Mouse (Mus musculus): ENCODE measurements around the gene Ccnd2. TPM values are rescaled to one million over a fixed set of nuclear protein-coding genes. Genes with fewer than 3 reads are reported as not detected.

Ccnd2 gene
- total RNA-seq, 2 experiments from 2014 or later = 144 to 150 TPM

DNA sequence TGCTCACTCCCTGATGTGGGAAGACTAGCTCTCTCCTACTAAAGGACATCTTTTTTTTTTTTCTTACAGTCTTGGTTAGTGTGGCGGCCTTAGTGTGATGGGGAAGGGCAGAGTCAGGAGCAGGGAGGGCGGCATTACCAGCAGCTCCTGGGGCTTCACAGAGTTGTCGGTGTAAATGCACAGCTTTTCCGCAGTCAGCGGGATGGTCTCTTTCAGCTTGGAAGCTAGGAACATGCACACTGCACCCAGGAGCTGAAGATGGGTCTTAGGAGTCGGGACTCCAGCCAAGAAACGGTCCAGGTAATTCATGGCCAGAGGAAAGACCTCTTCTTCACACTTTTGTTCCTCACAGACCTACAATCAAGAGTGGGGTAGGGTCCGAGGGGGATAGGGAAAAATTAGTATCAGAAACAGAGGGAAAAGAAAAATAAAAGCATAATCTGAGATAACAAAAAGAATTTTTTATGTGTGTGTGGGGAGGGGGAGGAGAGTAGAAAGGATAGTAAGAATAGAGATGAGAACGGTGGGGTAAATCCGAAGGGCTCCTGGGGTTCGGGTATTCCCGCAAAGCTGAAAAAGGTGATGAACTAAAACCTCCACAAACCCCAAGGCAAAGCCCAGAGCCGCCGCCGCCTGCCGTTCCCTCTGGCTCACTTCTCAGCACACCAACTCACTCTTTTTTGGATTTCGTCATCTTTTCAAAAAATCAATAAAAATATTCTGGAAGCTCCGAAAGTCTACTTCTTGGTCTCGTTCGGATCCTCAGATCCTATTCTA is 3.3 kb downstream of the Ccnd2 start:
- DNase-seq = no peak

DNA sequence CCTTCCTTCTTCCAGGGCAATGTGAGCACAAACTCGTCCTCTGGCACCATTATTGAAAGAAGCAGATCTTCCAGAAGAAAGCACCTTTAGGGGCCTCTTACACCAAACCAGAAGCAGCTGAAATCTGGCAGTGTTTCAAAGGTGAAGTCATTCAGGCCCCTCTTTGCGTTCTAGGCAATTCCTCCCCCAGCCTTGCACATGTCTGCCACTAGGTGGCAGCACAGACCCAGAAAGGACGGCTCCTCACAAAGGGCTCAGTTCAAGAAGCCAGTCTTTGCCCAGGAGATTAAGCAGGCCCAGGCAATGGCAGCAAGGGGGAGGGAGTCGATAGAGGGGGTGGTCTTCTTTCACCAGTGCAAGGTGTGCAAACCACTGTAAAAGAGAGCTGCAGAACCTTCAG is 4.3 kb downstream of the Ccnd2 start:
- DNase-seq = peak; percentile 79 to 84

DNA sequence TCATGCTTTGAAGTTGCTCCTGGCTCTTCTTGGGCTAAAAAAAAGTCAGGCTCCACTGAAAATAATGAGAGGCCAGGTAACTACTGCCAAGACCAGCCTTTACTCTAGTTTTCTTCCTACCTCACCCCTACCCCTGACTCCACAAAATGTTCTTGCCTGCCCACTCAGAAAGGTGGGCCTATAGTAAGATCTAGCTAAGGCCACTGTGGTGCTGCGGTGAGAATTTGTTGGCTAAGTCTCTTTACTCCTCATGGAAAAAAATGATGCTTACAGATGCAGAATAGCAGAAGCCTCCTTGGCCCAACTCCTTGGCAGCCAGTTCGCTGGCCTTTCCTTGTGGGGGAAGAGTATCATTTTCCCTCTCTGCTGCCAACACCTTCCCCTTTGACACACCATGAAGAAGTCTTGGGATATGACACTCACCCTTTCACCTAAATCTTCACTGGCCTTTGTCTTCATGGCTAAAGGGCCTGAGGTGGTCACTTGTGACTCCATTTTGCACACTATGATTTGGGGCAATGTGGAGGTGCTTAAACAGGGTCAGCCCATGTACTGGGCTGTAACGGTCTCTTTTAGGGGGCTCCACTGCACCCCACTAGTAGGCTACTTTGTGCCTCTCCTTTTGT is 5.6 kb downstream of the Ccnd2 start:
- no peak for DNase-seq

DNA sequence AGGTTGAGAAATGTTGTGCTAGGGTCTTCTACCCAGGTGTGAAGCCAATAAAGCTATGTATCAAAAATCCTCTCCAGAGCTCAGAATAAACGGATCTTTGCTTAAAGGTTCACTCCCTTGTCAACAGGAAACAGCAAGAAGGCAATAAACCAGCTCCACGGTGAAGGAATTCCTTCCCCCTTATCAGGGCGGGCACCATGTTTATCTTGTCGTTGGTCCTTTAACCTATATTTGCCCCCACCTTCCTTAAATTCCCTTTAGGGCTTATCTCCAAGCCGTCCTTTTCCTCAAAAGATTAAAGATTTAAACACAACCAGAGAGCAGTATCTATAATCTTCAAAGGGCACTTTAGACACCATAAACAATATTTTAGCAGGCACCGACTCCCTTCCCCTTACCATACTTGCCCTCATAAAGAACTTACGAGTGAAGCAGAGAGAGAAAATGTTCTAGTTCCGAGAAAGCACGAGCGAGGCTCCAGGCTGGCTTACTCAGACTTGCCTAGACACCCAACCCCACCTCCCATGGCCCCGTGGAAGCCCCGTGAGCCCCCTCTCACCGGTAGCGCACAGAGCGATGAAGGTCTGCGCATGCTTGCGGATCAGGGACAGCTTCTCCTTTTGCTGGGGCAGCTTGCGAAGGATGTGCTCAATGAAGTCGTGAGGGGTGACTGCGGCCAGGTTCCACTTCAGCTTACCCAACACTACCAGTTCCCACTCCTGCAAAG is 6.4 kb downstream of the Ccnd2 start:
- no peak for DNase-seq

GRCm38 (mm10) chr6:127143576-127144288 is 8.3 kb downstream of the Ccnd2 start:
- no peak for DNase-seq

DNA sequence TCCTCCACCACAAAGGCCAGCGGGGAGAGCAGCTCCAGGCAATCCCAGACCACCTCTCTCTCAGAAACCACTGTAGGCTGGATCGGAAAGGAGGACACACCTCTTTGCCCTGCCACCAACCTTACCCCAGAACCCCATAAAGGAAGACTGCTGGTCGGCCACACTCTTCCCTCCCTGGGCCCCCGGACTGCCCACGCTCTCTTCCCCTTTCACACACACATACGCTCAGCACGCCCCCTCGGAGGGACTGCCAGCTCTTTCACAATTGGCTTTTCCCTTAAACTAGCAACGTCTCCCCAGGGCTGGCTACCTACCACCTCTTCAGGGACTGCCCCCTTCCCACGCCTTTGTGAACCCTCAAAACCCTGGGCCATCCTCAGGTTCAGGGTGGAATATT is 8.9 kb downstream of the Ccnd2 start:
- no peak for DNase-seq

DNA sequence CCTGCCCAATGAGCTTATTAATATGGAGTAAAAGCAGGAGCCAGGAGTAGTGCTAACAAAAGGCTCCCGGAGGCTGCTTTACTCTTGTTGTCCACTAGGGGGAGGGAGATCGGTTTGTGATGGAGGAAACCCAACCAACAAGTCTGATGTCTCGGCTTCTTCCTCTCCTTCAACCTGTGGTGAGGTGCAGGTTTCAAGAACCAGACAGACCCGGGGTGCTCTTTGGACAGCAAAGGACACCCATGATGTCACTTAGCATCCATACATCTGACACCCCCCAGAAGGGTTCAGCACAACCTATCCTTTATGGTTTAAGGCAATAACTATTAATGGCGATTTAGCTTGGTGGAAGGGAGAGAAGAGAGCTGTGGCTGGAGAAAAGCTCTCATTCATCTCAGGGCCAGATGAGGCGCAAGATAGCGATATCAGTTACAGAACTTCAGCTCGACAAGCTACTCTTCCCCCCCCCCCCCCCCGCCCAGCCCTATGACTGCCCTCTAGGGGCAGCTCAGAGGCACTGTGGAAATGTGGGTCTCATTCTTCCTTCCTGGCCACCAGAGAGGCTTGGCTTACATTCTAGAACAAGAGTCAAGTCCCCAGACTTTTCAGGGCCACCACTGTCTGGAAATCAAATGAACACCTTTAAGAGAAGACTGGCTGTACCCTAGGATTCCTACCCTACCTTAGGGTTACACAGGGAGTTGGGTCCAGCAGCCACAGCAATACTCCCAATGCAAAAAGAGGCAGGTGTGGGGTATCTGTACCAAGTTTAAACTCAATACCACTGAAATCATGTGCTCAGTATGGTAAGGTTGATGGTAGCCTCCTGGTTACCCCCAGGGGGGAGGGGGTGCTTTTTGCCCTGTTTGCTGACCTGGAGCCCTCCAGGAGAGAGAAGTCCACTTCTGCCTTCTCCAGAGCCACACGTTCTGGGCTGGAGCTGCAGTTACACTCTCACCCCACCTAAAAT is 9.6 kb downstream of the Ccnd2 start:
- DNase-seq = no peak

GRCm38 (mm10) chr6:127138962-127139361 is 13.0 kb downstream of the Ccnd2 start:
- no peak for DNase-seq

GRCm38 (mm10) chr6:127133433-127134245 is 18.4 kb downstream of the Ccnd2 start:
- no peak for DNase-seq

DNA sequence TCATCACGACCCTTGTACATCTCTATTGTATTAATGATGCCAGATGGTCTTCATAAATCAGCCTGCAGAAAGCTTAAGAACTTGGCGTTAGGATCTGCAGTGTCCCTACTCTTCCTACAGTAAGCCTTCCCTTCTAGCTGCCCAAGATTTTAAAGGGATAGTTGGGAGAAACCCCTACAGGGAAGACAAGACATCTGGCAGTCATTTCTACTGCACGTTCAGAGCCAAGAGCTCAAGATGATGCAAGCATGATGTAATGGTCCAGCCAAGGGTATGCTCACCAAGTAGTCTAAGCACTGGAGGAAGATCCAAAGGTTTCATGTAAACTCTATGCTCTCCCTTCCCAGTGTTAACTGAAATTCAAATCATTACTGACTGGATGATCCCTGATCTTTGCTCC is 19.3 kb downstream of the Ccnd2 start:
- DNase-seq = no peak

- no peak for DNase-seq
These were observed 20.0 kb downstream of the Ccnd2 start for GRCm38 (mm10) chr6:127131946-127132345.

DNA sequence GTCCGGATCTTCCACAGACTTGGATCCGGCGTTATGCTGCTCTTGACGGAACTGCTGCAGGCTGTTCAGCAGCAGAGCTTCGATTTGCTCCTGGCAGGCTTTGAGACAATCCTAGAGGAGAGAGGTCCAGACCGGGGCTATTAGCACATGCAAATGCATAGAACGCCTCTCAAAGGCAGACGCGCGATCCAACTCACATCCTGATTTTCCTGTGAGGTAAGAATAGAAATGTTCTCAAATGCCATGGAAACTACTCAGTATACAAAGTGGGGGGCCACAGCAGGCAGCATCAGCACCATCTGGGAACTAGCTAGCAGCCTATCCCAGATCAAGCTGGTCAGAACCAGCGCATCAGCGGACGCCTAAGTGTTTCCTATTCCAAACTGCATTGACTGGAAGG is 21.6 kb downstream of the Ccnd2 start:
- DNase-seq = no peak

DNA sequence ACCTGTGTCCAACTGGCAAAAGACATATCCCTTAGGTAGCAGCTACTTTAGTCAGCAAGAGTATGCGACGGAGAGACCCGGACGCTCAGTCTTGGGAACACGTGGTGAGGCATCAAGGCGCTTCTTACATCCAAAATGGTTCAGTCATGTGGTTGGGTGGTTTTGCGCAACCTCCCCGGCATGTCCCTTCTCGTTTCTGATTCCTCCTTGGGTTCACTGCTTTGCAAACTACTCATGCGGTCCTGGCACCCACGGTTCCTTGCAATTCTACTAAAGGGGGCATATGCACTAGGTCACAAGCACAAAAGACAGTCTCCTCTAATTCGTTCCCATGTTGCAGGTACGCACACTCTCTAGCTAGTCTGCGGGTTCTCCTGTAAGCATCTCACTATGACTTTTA is 22.3 kb downstream of the Ccnd2 start:
- DNase-seq = no peak

DNA sequence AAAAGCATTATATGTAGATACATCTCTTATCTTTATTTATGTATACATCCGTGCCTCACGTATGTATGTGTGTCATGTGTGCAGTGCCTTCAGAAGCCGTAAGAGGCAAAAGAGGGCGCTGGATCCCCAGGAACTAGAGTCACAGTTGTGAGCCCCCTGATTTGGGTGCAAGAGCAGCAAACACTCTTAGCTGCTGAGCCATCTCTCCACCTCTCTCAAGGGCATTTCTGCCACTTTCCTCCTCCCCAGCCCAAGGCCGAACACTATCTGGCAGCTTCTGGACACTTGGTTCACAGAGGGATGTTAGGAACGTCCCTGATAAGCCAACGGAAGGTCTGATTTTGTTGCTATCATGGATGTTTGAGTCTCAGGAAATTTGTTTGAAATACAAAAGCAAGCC is 28.5 kb downstream of the Ccnd2 start:
- no peak for DNase-seq

GRCm38 (mm10) chr6:127122996-127123395 is 29.0 kb downstream of the Ccnd2 start:
- DNase-seq = no peak

DNA sequence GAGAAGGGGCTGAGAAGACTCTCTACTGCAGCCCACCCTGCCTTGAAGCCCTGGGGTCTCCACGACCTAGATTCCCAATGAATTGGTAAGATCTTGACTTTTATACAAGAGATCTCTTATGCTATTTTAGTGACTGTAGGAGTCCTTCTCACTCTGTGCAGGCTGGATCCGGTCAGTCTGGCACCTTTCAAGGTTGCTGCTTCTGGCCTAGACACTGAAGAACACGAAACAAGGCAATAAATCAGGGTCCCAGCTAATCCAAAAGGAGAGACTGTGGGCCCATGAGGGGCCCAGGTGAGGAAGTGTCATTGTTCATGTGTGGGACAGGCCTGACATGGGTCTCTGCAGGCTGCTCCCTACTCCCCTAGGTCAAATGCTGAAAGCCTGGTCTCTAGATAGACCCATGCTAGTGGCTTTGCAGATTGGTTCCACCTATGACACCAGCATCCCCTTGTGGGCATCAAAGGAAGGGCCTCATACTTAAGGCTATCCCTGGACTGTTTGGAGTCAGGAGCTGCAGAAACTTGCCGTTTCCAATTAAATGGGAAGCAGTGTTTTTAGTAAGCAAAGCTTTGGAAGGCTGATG is 29.7 kb downstream of the Ccnd2 start:
- DNase-seq = no peak

DNA sequence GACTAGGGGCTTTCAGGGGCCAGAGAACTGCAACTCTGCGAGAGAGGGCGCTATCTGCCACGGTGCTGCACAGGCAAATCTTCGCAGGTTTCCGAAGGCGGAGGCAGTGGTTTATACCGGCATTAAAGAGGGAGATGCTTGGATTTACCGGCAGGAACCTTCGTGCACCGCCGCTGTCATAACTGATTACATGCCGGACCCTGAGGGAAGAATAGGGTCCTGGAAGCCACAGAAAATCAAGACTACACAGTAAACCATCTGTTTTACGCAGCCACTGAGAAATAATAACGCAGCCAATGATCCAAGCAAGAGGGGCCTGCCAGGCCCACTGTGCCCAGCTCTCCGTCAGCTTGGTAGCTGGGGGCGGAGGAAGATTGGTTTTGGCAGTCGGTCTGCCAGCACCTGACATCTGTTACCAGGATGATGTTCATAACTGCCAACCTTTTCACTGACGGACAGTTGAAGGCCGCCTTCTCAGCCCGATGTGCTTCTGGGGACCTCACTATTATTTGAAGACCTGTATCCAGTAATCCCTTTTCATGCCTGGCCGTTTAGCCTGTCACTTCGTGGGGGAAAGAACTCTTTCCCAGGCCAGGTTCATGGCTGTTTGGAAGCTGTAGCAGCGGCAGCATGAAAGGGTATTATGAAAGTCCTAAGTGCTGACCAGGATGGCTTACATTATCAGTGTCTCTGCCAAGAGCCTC is 37.1 kb downstream of the Ccnd2 start:
- peak; percentile 35 to 54 for DNase-seq

DNA sequence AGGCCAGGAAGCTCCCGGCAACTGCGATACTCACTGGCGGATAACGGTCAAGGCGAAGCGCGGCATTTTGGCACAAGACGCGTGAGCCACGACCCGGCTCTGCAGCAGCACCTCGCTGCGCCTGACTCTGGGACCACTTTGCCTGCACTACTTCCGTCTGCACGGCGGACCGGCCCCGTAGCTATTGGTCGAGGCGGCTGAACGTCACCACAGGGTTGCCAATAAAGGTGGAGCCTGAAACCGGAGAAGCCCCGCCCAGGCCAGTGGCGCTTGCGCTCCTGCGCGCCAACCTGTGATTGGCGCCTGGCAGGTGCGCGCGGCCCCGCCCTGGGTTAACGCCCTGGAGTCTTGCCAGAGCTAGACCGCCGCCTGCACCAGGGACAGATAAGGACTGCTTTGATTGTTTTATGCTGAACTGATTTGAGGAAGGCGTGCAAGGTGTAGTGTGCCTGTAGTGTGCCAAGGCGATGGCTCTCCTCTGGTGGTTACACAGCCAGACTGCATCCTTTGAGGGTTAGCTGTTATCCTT is 42.5 kb downstream of the Ccnd2 start, which contains the start of gene Tigar:
TSS of gene Tigar (minus strand) at position 156 of the 529 bp plus-strand sequence.
- DNase-seq = peak; percentile 93 to 94

DNA sequence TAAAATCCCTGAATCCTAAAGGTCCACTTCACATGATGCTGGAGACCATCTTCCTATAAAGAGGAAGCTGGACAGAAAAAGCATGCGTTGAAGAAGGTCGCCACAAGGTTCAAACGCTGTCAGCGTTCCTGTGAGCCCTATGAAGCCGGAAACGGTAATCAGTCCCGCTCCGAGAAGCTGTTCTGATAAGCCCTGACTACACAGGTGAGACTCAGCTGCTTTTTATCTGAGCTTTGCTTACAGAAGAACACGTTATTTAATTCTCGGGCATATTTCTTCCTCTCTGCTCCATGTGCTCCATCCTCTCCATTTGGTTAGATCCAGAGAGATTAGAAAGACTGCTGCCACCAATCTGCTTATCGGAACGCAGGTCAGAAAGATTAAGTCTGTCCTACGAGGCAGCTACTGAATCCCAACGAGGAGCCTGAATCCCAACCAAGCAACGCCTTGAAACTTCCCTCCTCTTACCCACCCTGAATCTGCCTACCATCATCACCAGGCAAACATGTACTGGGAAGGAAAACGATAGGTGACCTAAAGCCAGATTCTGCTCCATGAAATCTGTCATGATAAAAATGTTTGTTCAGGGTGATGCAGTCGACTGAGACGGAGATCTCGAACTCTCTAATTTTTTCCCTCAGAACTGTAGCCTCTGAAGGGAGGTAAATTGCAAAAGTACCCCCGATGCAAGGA is 43.5 kb downstream of the Ccnd2 start:
- DNase-seq = no peak

Data from layer of hippocampus, postnatal 36 days (tissue).